Mouse (Mus musculus) heart, postnatal 4 days (tissue): ENCODE results near the gene Fhit. TPM values are rescaled to one million over a fixed set of nuclear protein-coding genes. Genes with fewer than 3 reads are reported as not detected.

Source experiments
- DNase-seq: peaks from one replicate; pipeline ENCODE4 v3.0.0; 2021
- total RNA-seq, 2 experiments: library from RNA; stranded (reverse); gene quantifications; 2 replicates each; pipeline ENCODE4 v1.2.3; 2021

Fhit gene
- total RNA-seq, 2 experiments from 2014 or later = 3.2 to 3.8 TPM

DNA sequence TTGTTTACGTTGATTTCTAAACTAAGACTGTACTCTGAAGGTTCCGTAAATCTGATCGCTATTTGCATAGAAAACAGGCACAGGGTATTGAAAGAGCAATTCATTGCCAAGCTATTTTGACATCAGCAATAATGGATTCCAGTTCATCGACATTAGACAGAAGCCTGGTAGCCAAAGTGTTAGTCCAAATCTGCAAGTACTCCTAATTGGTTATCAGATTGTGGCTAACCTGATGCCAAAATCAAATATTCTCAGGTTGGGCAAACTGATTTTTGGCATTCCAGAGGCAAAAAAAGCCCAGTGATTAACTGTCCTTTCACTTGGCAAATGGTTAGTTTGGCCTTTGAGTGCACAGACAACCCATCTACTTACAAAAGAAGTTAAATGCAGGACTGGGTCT is 1573.9 kb downstream of the Fhit start:
- no peak for DNase-seq

DNA sequence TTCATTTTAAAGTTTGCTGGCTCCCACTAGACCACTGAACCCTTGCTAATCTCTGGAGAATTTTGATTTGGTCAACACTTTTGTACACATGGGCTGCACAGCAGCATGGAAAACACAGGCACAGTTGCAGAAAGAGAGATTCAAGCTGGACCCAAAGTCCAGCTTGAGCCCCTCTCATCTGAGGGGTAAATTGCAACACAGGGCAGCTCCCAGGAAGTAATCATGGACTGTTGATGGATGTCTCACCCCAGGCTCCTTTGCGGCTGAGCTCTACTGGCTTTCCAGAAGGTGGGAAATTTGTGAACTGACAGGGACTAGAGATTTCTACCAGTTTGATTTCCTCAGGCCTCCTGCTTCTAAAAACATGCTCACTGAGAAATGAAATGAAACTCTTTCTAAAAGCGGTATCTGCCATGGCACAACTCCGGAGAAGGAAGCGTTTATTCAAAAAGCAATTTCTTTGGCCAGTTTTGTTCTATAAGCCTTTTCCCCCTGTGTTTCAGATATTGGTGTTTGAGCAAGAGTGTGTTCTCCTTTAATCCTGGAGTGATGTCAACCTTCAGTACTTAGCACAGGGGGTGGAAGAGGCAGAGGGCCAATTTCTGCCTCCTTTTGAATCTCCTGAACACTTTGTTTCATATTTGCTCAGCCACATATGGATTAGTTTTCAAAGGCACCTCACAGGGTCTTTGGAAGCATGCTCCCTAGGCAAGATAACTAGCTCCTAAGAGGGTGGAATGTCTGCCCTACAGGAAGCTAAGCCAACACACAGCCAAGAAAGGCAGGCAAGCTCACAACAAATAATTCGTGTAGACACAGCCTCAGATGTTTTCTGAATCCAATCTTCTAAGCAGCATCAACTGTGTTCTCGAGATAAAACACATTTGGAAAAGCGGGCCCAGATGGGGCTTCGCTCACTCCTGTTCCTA is 1578.3 kb downstream of the Fhit start:
- DNase-seq = no peak

DNA sequence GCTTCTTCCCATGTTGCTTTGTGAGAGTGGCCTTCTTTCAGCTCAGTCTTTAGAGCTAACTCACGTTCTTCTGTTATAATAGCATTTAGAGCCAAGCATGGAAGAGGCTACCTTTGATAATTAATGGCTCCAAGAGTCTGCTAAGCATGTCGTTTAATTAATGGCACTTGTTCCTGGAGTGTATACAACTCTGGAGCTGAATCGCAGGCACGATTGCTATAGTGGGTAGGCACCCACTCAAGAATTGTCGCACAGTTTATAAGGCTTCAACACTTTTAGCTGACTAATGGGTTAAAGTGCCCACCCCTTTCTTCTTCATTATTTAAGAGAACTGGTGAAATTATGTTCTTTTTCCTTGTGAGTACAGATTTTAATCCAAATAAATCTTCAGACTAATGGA is 1605.5 kb downstream of the Fhit start:
- DNase-seq = no peak

DNA sequence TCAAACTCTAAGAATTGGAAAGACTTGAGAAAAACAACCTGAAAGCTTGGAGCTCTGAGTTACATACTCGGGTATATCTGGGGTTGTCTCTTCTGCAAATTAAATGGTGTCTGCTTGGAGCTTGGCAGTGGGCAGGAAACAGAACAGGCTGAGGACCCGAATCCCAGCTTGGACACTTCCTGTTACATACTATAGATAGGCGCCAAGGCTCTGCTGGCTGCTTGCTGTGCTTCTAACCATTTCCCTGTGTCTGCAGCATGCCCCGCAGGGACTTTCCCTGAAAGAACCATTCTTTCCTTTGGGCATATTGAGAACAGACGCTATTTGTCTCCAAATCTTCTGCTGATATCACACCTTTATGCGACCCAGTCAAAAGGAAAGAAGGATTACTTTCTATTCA is 1606.0 kb downstream of the Fhit start:
- DNase-seq = peak; percentile 9

DNA sequence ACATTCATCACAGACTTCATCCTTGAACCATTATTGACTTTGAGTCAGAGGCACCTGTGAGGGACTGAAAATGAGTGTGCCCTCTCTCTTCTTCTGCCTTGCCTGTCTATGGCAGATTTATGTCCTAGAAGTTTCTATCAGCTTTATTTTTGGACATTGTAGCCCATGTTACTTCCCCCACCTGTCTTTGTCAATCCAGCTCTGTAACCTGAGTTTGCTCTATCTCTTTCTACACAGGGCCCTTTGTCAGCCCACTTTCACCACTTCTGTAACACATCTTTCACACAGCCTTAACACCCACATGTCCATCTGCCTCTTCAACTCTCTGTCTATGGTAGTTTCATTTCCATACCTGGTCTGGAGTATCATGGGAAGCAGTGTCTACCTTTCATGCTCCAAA is 1609.7 kb downstream of the Fhit start:
- no peak for DNase-seq

DNA sequence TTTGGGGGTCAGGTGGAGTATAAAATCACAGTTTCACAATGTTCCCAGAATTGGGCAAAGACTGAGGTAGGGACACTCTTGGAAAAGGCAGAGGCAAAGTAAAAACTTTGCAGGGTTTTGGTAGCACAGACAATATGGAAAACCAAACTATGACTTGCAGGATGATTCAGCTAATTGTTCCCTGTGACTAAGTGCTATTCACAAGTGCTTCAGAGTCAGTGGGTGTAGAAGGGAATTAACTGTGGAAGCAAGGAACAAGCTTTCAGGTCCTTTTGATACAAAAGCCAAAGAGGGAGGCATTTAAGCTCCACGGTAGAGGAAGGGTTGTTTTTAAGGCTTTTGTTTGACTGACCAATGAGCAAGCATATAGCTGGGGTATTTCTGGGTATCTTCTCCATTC is 1613.9 kb downstream of the Fhit start:
- no peak for DNase-seq

DNA sequence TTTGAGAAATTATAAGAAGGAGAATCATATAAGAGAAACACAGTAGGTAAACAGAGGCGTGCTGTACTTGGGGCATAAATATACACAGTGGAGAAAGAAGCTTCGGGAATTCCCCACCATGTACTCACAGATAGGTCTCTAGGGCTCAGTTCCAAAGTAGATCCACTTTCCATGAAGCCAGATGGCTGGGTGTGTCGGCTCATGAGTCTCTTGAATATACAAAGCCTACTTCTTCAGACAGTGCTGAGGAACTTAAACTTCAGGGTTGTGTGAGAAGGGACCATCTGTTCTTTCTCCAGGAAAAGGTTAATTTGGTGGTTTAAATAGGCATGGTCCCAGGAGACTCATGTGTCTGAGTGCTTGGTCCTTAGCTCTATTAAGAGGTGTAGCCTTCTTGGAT is 1617.5 kb downstream of the Fhit start:
- DNase-seq = no peak

DNA sequence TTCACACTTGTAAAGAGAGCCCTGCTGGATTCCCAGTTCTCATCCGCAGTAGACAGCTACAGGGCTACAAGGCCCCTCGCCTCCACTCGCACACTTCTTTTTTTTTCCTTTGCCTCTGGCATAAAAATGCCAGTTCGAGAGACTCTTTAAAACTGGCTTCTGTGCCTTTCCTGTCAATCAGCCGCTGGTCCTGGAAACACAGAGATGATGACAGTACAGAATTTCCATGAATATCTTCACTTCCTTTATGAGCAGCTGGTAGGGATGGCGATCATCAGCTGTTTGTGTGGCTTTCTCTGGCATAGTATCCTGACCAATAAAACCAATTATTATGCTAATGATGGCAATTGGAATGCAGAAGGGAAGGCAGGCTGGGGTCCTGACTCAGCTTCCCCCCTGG is 1626.3 kb downstream of the Fhit start:
- no peak for DNase-seq

DNA sequence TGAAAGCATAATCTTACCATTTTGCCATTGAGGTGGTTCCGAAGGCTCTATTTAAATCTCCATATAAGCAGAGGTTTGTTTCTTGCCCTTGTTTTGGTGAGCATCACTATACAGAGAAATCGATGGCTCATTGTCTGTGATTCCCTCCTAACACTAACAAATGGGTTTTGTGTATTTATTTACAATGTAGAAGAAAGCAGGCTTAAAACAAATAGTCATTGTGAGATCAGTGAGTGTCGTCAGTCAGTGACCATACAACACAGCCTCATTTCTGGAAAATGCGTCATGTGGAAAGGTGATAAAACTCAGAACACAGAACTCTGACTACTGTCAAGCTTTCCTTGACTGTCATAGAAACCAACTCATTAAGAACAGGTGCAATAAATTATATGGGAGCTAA is 1632.6 kb downstream of the Fhit start:
- DNase-seq = no peak

DNA sequence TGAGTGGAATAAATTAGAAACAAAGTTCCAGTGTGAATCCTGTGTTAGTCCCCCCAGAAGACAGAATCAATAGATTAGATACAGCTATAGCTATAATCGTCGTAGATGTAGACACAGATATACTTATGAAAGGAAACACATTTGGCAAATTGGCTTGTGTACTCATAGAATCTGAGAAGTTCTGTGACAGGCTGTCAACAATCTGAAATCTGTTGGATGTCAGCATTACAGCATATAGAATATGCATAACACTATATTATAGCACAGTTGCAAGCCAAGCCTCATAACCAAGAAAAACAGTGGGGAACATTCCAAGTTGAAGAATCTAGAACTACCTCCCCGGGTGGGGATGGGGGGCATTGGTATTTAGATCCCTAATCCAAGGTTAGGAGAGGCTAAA is 1635.7 kb downstream of the Fhit start:
- DNase-seq = no peak

DNA sequence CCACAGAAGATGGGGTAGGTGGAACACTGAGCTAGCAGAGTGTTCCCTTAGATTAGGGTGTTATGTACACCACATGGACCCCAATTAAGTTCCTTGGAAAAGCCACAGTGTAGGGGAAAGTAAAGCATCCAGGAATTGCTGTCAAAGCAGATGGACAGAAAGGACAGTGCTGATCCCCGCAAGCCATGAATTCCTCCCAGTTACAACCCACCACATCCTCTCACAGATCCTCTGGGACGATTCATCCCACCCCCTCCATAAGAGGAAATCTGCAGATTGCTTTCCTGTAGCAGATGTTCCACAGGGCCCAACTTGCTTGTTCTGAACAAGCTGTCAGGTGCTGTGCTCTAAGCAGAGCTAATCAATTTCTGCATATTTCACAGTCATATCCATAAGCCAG is 1644.2 kb downstream of the Fhit start:
- no peak for DNase-seq

DNA sequence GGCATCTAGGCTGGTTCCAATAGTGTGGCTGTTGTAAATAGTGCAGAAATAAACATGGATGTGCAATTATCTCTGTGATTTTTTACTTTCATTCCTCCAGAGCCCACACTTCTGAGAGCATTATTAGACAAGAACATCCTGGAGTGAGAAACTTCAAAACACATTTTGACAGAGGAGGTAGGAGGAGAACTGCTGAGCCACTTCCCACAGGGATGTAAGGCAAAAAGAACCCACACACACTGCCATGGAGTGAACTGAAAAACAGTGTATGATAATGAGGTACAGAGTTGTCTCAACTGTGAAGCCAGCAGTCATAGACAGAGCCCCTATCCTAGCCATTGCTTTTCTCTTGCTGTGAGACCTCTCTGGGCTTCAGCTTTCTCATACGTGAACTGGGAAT is 1652.2 kb downstream of the Fhit start:
- no peak for DNase-seq

Other genes with a start within 250 kb of the Fhit start
- gene Gm3839, start 194.7 kb upstream of the Fhit start, total RNA-seq = 1 to 10 TPM in 1 of 2 experiments, under 1 TPM in 1; 0.93 to 1.6 TPM